Comparison of ENCODE assay signal across 22 mouse cellular contexts in the genomic region with DNA sequence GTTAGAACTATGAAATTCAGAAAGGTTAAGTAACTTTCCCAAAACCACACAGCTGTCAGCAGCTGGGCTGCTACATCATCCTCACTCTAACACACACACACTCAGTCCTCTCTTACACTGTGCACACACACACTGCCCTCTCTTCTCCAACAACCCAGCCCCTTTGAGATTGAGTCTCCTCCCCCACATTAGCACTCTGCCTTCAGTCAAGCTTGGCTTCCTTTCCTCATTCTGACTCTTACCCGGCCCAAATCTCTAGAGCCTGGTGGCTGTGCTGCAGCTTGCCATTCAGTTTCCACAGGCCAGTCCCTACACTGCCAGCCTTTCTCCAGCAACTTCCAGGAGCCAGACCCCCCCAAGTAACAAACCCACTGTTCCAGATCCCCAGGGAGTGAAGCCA.
A peak's percentile ranks its signal among the peaks of the same experiment; 100 is the strongest.
DNase-seq lines count a peak whose midpoint lies in the region; ATAC-seq and TF ChIP-seq lines count a peak whose summit lies in the region.
"Had no signal": no experiment of that assay in that cellular context is flagged by ENCODE, and none has a peak within 500 bp of the region (broad histone marks: within the 10 kb centered on the region; RNA-seq: fewer than 3 reads in every experiment).

No protein-coding gene starts in this region.

- TF ChIP-seq CTCF in CH12.LX (conservative IDR thresholded peaks at IDR 0.05 in 1 of 2, IDR thresholded peaks at IDR 0.05 in 1 of 2; ENCODE audit: low read depth in 2 of 2, low read length in 2 of 2), result no peak
- TF ChIP-seq CTCF in layer of hippocampus, adult 2 months (conservative IDR thresholded peaks at IDR 0.05), result no peak

- H3K27me3 ChIP-seq in kidney, embryonic 15.5 days, result no peaks in the 10 kb centered on the region
- H3K27me3 ChIP-seq in CH12.LX (replicated peaks), result no peaks in the 10 kb centered on the region
- no peaks in the 10 kb centered on the region for H3K27me3 ChIP-seq in limb, embryonic 10.5 days (ENCODE audit: low read depth, poor library complexity, severe bottlenecking)
- H3K27me3 ChIP-seq: forebrain, embryonic 12.5 days; forebrain, embryonic 15.5 days; heart, embryonic 12.5 days; heart, embryonic 15.5 days; hindbrain, embryonic 13.5 days had no signal

- 0 out of 2 replicates have a peak overlapping the region, but pooled peaks have one; percentile 10 for H3K27ac ChIP-seq in kidney, embryonic 15.5 days
- no peak overlapping the region for H3K27ac ChIP-seq in CH12.LX (ENCODE audit: insufficient read depth, low read depth)
- H3K27ac ChIP-seq in limb, embryonic 10.5 days, result peak overlapping the region; percentile 36; the same call in 1 of the 2 replicates
- H3K27ac ChIP-seq in layer of hippocampus, adult 2 months, result no peak overlapping the region
- H3K27ac ChIP-seq: forebrain, embryonic 12.5 days; forebrain, embryonic 15.5 days; heart, embryonic 15.5 days; hindbrain, embryonic 10.5 days; hindbrain, embryonic 13.5 days had no signal

- no peaks in the 10 kb centered on the region for H3K9me3 ChIP-seq in kidney, embryonic 15.5 days (replicated peaks)
- no peaks in the 10 kb centered on the region for H3K9me3 ChIP-seq in CH12.LX (replicated peaks; ENCODE audit: low read length)
- no peaks in the 10 kb centered on the region for H3K9me3 ChIP-seq in limb, embryonic 10.5 days (replicated peaks)
- H3K9me3 ChIP-seq: forebrain, embryonic 12.5 days; forebrain, embryonic 15.5 days; G1E; heart, embryonic 12.5 days; heart, embryonic 15.5 days; hindbrain, embryonic 10.5 days; hindbrain, embryonic 13.5 days had no signal

- H3K4me1 ChIP-seq in kidney, embryonic 15.5 days, result peaks cover 43% of the 10 kb centered on the region
- peaks cover 0 to 6% of the 10 kb centered on the region in 2 experiments; a peak in 2 of 4 replicates for H3K4me1 ChIP-seq in CH12.LX (ENCODE audit: control insufficient read depth in 1 of 2, insufficient read depth in 2 of 2)
- H3K4me1 ChIP-seq in limb, embryonic 10.5 days, result peaks cover 43% of the 10 kb centered on the region
- H3K4me1 ChIP-seq: heart, embryonic 15.5 days had no signal

- ATAC-seq in kidney, embryonic 15.5 days (replicated peaks; ENCODE audit: low FRiP score), result no peak; the same call in 1 of the 2 replicates
- ATAC-seq: forebrain, embryonic 15.5 days; hindbrain, embryonic 16.5 days had no signal

- no peak for TF ChIP-seq EP300 in CH12.LX (IDR thresholded peaks at IDR 0.05; ENCODE audit: low read length)

- no peak overlapping the region for H3K4me2 ChIP-seq in kidney, embryonic 15.5 days
- H3K4me2 ChIP-seq in CH12.LX (ENCODE audit: insufficient read depth, low read depth, poor library complexity, severe bottlenecking), result no peak overlapping the region
- H3K4me2 ChIP-seq: forebrain, embryonic 12.5 days; forebrain, embryonic 15.5 days; heart, embryonic 12.5 days; heart, embryonic 15.5 days; hindbrain, embryonic 13.5 days had no signal

- no peak for TF ChIP-seq POLR2A in CH12.LX (IDR thresholded peaks at IDR 0.05; ENCODE audit: low read depth, low read length)

- no peaks in the 10 kb centered on the region for H3K36me3 ChIP-seq in kidney, embryonic 15.5 days
- no peaks in the 10 kb centered on the region for H3K36me3 ChIP-seq in CH12.LX (replicated peaks in 1 of 2; ENCODE audit: control insufficient read depth in 1 of 2, insufficient read depth in 1 of 2, low read length in 1 of 2)
- no peaks in the 10 kb centered on the region for H3K36me3 ChIP-seq in limb, embryonic 10.5 days
- H3K36me3 ChIP-seq: forebrain, embryonic 12.5 days; forebrain, embryonic 15.5 days; G1E; heart, embryonic 12.5 days; heart, embryonic 15.5 days; hindbrain, embryonic 10.5 days; hindbrain, embryonic 13.5 days had no signal

- H3K79me2 ChIP-seq in CH12.LX (replicated peaks; ENCODE audit: control insufficient read depth, extremely low read depth, insufficient read depth, poor library complexity, severe bottlenecking), result no peaks in the 10 kb centered on the region

- no peak for DNase-seq in kidney, adult 11 months
- DNase-seq in 3T3-L1 (ENCODE audit: low read depth, low spot score), result peak; percentile 48
- DNase-seq in CH12.LX (ENCODE audit: extremely low read depth), result peak; percentile 10
- no peak for DNase-seq in limb, embryonic 10.5 days (ENCODE audit: low spot score)
- DNase-seq in layer of hippocampus, adult 2 months (ENCODE audit: low spot score in 2 of 2), result no peak
- DNase-seq: adrenal gland, postnatal 10 days; adrenal gland, postnatal 36 days; cerebellum, adult 9-10 months; cerebellum, postnatal 14 days; gastrocnemius, postnatal 25 days; heart, adult 18-20 months; heart, postnatal 10 days; heart, postnatal 36 days had no signal

- no peak overlapping the region for H3K4me3 ChIP-seq in kidney, embryonic 15.5 days (replicated peaks)
- no peak overlapping the region for H3K4me3 ChIP-seq in CH12.LX (replicated peaks in 1 of 3; ENCODE audit: low read depth in 2 of 3, low read length in 2 of 3, poor library complexity in 1 of 3)
- no peak overlapping the region for H3K4me3 ChIP-seq in limb, embryonic 10.5 days
- no peak overlapping the region for H3K4me3 ChIP-seq in layer of hippocampus, adult 2 months
- H3K4me3 ChIP-seq: forebrain, embryonic 12.5 days; forebrain, embryonic 15.5 days; heart, embryonic 12.5 days; heart, embryonic 15.5 days; hindbrain, embryonic 10.5 days; hindbrain, embryonic 13.5 days had no signal

- no peak for TF ChIP-seq RAD21 in CH12.LX (IDR thresholded peaks at IDR 0.05; ENCODE audit: low read depth, low read length)

- no peak overlapping the region for H3K9ac ChIP-seq in kidney, embryonic 15.5 days
- H3K9ac ChIP-seq in CH12.LX (ENCODE audit: insufficient read depth, low read depth), result no peak overlapping the region
- H3K9ac ChIP-seq: forebrain, embryonic 12.5 days; forebrain, embryonic 15.5 days; heart, embryonic 12.5 days; heart, embryonic 15.5 days; hindbrain, embryonic 13.5 days had no signal

- 24% methylated on average over 1 of the region's 1 CpGs for WGBS in kidney, embryonic 15.5 days
- WGBS in limb, embryonic 10.5 days, result 38% methylated on average over 1 of the region's 1 CpGs

- dilution Hi-C loops in CH12.LX (cut with MboI; ENCODE audit: extremely low pct_ligation_motif_present, extremely low pct_unique_long_range_greater_than_20kb, low sequenced_read_pairs), result no loop called here

- in situ Hi-C loops in CH12.LX (cut with MboI; ENCODE audit: low pct_ligation_motif_present, low pct_unique_long_range_greater_than_20kb, low sequenced_read_pairs), result no loop called here

TF ChIP-seq in CH12.LX, 34 proteins besides CTCF, POLR2A, EP300 and RAD21:
- no peak for TF ChIP-seq MEF2A (IDR thresholded peaks at IDR 0.05; ENCODE audit: borderline replicate concordance, low read depth, low read length)
- TF ChIP-seq TBP (conservative IDR thresholded peaks at IDR 0.05; ENCODE audit: low read depth, low read length), result no peak
- TF ChIP-seq TCF12 (IDR thresholded peaks at IDR 0.05; ENCODE audit: low read depth, low read length), result no peak
- TF ChIP-seq E2F4 (IDR thresholded peaks at IDR 0.05; ENCODE audit: insufficient replicate concordance, low read depth, low read length), result no peak
- no peak for TF ChIP-seq CHD2 (IDR thresholded peaks at IDR 0.05; ENCODE audit: low read length)
- no peak for TF ChIP-seq MXI1 (IDR thresholded peaks at IDR 0.05; ENCODE audit: low read depth, low read length)
- TF ChIP-seq MAX (IDR thresholded peaks at IDR 0.05; ENCODE audit: low read length), result no peak

Comparison
In these comparisons a context has a peak if more than half of its experiments do, and no peak if none do; other contexts are left out.
1. H3K27ac ChIP-seq: peak in kidney, embryonic 15.5 days (single experiment) and limb, embryonic 10.5 days (single experiment); none in CH12.LX (single experiment) and layer of hippocampus, adult 2 months (single experiment).
2. DNase-seq: peak in 3T3-L1 (single experiment) and CH12.LX (single experiment); none in kidney, adult 11 months (single experiment), limb, embryonic 10.5 days (single experiment) and layer of hippocampus, adult 2 months (0 of 2).